Mouse (Mus musculus): ENCODE measurements around the gene Acp5. TPM values are rescaled to one million over a fixed set of nuclear protein-coding genes. Genes with fewer than 3 reads are reported as not detected.

Gene Acp5
- polyA plus RNA-seq, 1 experiment from 2014 or later, result 8.7 TPM

DNA sequence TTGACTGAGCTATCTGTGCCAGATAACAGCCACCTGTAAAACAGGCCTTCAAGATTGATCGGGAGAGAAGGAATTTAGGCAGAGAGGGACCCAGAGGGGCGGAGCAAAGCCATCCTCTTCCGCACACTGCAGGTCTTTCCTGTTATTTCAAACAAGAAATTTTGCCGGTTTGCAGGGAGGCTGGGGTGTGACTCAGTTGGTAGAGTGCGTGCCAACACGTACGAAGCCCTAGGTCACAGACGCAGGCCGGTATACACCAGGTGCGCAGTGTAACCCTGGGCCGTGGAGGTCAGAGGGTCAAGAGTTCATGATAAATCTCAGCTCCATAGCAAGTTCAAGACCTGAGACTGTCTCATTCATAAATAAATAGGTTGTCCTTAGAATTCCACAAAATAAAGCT is 3.3 kb downstream of the Acp5 start:
- 53% methylated on average over 11 of the region's 11 CpGs for WGBS

DNA sequence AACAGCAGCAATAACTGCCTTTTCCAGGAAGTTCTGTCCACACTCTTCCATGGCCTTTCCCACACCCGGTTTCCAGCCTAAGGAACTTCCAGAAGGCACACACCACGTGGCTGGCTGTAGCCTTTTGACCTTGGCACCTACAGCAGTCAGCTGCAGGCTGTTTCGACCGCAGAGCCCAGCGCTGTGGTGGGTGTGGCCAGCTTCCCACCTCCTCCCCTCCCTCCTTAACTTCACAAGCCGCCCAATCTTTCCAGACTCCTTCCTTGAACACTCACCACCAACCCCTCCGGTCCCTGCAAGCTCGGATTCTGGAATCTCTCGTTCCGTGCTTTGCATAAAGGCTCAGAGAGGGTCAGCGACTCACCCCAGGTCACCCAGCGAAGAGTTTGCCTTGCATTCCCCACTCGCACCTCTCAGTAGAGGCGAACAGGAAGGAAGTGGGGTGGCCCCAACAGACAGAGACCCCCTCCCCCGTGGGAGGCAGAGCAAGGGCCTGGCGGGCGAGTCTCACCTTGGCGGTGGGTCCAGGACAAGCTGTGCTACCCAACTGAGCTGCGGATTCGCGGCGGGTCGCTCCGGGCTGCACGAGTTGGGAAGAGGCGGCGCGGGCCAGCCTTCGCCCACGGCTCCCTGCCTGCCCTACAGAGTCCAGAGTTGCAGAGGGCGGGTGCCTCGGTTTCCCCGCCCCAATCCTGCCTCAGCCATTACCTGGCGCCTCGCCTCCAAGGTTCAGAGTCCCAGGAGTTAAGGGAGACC is 4.1 kb downstream of the Acp5 start:
- peak overlapping the region; percentile 40 for H3K4me3 ChIP-seq (ENCODE audit: low read length)
- ATAC-seq (replicated peaks; ENCODE audit: extremely low read depth, insufficient read depth, low FRiP score), result peak; percentile 33; the same call in 1 of the 2 replicates
- H3K27ac ChIP-seq (ENCODE audit: low read length), result no peak overlapping the region
- 1% methylated on average over 35 of the region's 35 CpGs for WGBS
- no peaks in the 10 kb centered on the region for H3K27me3 ChIP-seq (ENCODE audit: control insufficient read depth, insufficient read depth, low read length)
- peak overlapping the region; percentile 68 for H3K4me2 ChIP-seq (ENCODE audit: low read depth, low read length)
- no peaks in the 10 kb centered on the region for H3K9me3 ChIP-seq (replicated peaks; ENCODE audit: control insufficient read depth, low read length)
- peaks cover 7% of the 10 kb centered on the region; the same call in 1 of the 2 replicates for H3K4me1 ChIP-seq (ENCODE audit: control insufficient read depth, insufficient read depth, low read length)
- H3K9ac ChIP-seq (ENCODE audit: low read length), result peak overlapping the region; percentile 62
- no peaks in the 10 kb centered on the region for H3K36me3 ChIP-seq (ENCODE audit: control insufficient read depth, insufficient read depth)

More for the DNA sequence above, 3.3 kb downstream of the Acp5 start:
- ATAC-seq (replicated peaks; ENCODE audit: extremely low read depth, insufficient read depth, low FRiP score), result no peak
- Histone ChIP-seq H3K4me2 (ENCODE audit: low read depth, low read length) (peak overlapping the region; percentile 68), H3K27me3 (ENCODE audit: control insufficient read depth, insufficient read depth, low read length) (no peaks in the 10 kb centered on the region), H3K4me1 (ENCODE audit: control insufficient read depth, insufficient read depth, low read length) (peaks cover 7% of the 10 kb centered on the region; the same call in 1 of the 2 replicates), H3K4me3 (ENCODE audit: low read length) (peak overlapping the region; percentile 40), H3K36me3 (ENCODE audit: control insufficient read depth, insufficient read depth) (no peaks in the 10 kb centered on the region), H3K9ac (ENCODE audit: low read length) (no peak overlapping the region; the same call in 1 of the 2 replicates), H3K9me3 (replicated peaks; ENCODE audit: control insufficient read depth, low read length) (no peaks in the 10 kb centered on the region), H3K27ac (ENCODE audit: low read length) (no peak overlapping the region)

DNA sequence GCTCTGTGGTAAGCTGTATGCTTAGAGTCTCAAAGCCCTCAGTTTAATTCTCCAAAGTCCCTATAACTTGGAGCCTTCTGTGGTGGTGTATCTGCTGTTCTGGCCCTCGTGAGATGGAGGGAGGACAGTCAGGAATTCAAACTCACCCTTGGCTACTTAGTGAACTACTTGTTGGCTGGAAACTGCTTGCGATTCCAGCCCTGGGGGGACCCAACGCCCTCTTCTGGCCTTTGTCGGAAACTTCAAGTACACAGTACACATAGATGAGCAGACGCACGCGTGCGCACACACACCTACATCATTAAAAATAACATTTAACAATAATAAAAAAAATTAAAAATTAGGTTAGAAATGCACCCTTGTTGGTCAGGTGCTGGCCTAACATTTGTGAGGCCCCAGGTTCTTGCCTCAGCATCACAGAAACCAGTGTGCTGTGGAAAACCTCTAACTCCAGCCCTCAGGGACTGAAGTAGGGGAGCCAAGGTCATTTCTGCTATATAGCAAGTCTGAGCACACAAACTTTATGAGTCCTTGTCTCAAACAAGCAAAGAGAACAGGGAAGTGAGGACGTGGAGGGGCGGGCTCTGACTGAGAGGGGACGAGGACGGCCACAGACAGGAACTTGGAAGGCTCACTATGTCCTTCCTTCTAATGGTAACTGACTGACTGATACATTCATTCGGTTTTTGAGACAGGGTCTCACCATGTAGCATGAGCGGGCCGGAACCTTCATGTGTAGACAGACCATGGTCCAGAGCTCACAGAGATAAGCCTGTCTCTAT is 10.1 kb downstream of the Acp5 start:
- no peak for ATAC-seq (replicated peaks; ENCODE audit: extremely low read depth, insufficient read depth, low FRiP score)
- WGBS, result 85% methylated on average over 15 of the region's 15 CpGs
- H3K36me3 ChIP-seq (ENCODE audit: control insufficient read depth, insufficient read depth), result no peaks in the 10 kb centered on the region

DNA sequence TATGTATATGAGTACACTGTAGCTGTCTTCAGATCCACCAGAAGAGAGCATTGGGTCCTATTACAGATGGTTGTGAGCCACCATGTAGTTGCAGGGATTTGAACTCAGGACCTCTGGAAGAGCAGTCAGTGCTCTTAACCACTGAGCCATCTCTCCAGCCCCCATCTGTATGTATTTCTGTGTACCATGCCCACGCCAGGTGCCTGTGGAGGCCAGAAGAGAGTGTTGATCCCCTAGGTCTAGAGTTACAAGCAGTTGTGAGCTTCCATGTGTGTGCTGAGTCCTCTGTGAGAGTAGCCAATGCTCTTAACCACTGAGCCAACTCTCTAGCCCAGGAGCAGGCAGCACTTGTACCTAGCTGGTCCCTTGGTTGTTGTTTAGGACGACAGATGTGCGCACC is 11.3 kb downstream of the Acp5 start:
- WGBS, result 79% methylated on average over 3 of the region's 3 CpGs
- H3K36me3 ChIP-seq (ENCODE audit: control insufficient read depth, insufficient read depth), result no peaks in the 10 kb centered on the region
- H3K27me3 ChIP-seq (ENCODE audit: control insufficient read depth, insufficient read depth, low read length), result no peaks in the 10 kb centered on the region
- H3K9ac ChIP-seq (ENCODE audit: low read length), result no peak overlapping the region
- H3K4me3 ChIP-seq (ENCODE audit: low read length), result no peak overlapping the region
- no peaks in the 10 kb centered on the region for H3K9me3 ChIP-seq (replicated peaks; ENCODE audit: control insufficient read depth, low read length)
- H3K4me1 ChIP-seq (ENCODE audit: control insufficient read depth, insufficient read depth, low read length), result no peaks in the 10 kb centered on the region
- no peak overlapping the region for H3K27ac ChIP-seq (ENCODE audit: low read length)
- H3K4me2 ChIP-seq (ENCODE audit: low read depth, low read length), result no peak overlapping the region
- ATAC-seq (replicated peaks; ENCODE audit: extremely low read depth, insufficient read depth, low FRiP score), result no peak

More for the DNA sequence above, 10.1 kb downstream of the Acp5 start:
- no peak overlapping the region for H3K27ac ChIP-seq (ENCODE audit: low read length)
- no peaks in the 10 kb centered on the region for H3K27me3 ChIP-seq (ENCODE audit: control insufficient read depth, insufficient read depth, low read length)
- no peaks in the 10 kb centered on the region for H3K9me3 ChIP-seq (replicated peaks; ENCODE audit: control insufficient read depth, low read length)
- H3K4me1 ChIP-seq (ENCODE audit: control insufficient read depth, insufficient read depth, low read length), result no peaks in the 10 kb centered on the region
- H3K9ac ChIP-seq (ENCODE audit: low read length), result no peak overlapping the region
- no peak overlapping the region for H3K4me3 ChIP-seq (ENCODE audit: low read length)
- no peak overlapping the region for H3K4me2 ChIP-seq (ENCODE audit: low read depth, low read length)

DNA sequence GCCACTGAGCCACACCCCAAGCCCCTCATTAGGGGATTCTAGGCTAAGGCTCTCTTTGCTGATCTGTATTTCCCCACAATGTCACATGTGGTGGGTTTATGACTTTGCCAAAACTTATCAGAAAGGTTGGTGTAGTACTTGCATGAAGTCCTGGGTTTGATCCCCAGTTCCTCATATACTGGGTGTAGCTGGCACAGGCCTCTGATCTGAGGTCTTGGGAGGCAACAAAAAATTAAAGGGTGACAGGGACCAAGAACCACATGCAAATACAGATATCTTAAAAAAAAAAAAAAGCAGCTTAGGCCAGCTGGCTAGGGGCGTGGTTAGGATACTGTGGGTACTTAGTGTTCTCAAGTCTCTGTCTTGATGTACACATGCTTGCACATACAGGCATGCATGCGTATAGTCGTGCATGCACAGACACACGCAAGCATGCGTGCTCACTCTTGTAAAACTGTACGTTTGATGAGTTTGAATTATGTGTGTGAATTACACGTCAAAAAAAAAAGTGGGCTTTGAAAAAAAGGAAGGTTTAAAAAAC is 12.4 kb downstream of the Acp5 start:
- ATAC-seq (replicated peaks; ENCODE audit: extremely low read depth, insufficient read depth, low FRiP score), result no peak
- WGBS, result 76% methylated on average over 7 of the region's 7 CpGs
- no peak overlapping the region for H3K4me2 ChIP-seq (ENCODE audit: low read depth, low read length)

DNA sequence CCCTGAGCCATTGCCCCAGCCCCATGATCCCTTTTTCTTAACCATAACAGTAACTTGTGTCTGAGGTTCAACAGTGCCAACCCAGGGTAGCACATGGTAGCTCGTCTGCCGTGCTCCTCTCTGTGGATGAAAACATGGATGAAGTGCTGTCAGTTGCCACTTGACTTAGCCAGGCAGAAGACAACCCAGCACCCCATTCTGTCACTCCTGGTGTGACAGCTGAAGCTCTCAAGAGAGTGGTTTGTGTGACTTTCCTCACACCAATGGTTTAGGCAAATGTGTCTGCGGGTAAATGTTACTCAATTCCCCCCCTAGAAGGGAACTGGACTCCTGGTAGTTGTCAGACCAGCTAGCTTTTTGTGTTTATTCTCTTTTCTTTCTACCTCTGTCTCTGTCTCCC is 13.5 kb downstream of the Acp5 start:
- ATAC-seq (replicated peaks; ENCODE audit: extremely low read depth, insufficient read depth, low FRiP score), result no peak
- Histone ChIP-seq H3K27ac (ENCODE audit: low read length) (no peak overlapping the region), H3K9me3 (replicated peaks; ENCODE audit: control insufficient read depth, low read length) (no peaks in the 10 kb centered on the region), H3K4me2 (ENCODE audit: low read depth, low read length) (no peak overlapping the region), H3K36me3 (ENCODE audit: control insufficient read depth, insufficient read depth) (no peaks in the 10 kb centered on the region), H3K4me1 (ENCODE audit: control insufficient read depth, insufficient read depth, low read length) (peaks cover 6% of the 10 kb centered on the region), H3K27me3 (ENCODE audit: control insufficient read depth, insufficient read depth, low read length) (no peaks in the 10 kb centered on the region), H3K4me3 (ENCODE audit: low read length) (no peak overlapping the region), H3K9ac (ENCODE audit: low read length) (no peak overlapping the region)
- 52% methylated on average over 3 of the region's 3 CpGs for WGBS

More for the DNA sequence above, 12.4 kb downstream of the Acp5 start:
- no peaks in the 10 kb centered on the region for H3K9me3 ChIP-seq (replicated peaks; ENCODE audit: control insufficient read depth, low read length)
- H3K27me3 ChIP-seq (ENCODE audit: control insufficient read depth, insufficient read depth, low read length), result no peaks in the 10 kb centered on the region
- no peak overlapping the region for H3K27ac ChIP-seq (ENCODE audit: low read length)
- H3K4me3 ChIP-seq (ENCODE audit: low read length), result no peak overlapping the region
- no peaks in the 10 kb centered on the region for H3K36me3 ChIP-seq (ENCODE audit: control insufficient read depth, insufficient read depth)
- no peaks in the 10 kb centered on the region for H3K4me1 ChIP-seq (ENCODE audit: control insufficient read depth, insufficient read depth, low read length)
- no peak overlapping the region for H3K9ac ChIP-seq (ENCODE audit: low read length)

- Histone ChIP-seq H3K9me3 (replicated peaks; ENCODE audit: control insufficient read depth, low read length) (no peaks in the 10 kb centered on the region), H3K27ac (ENCODE audit: low read length) (no peak overlapping the region), H3K36me3 (ENCODE audit: control insufficient read depth, insufficient read depth) (no peaks in the 10 kb centered on the region), H3K4me3 (ENCODE audit: low read length) (no peak overlapping the region), H3K4me2 (ENCODE audit: low read depth, low read length) (no peak overlapping the region), H3K27me3 (ENCODE audit: control insufficient read depth, insufficient read depth, low read length) (no peaks in the 10 kb centered on the region), H3K4me1 (ENCODE audit: control insufficient read depth, insufficient read depth, low read length) (peaks cover 6% of the 10 kb centered on the region), H3K9ac (ENCODE audit: low read length) (no peak overlapping the region)
- no peak for ATAC-seq (replicated peaks; ENCODE audit: extremely low read depth, insufficient read depth, low FRiP score)
Measured at GRCm38 (mm10) chr9:22121545-22121944, 14.0 kb downstream of the Acp5 start.

- WGBS, result 87% methylated on average over 4 of the region's 4 CpGs
- H3K9me3 ChIP-seq (replicated peaks; ENCODE audit: control insufficient read depth, low read length), result no peaks in the 10 kb centered on the region
- no peaks in the 10 kb centered on the region for H3K36me3 ChIP-seq (ENCODE audit: control insufficient read depth, insufficient read depth)
- H3K9ac ChIP-seq (ENCODE audit: low read length), result no peak overlapping the region
- peaks cover 15% of the 10 kb centered on the region for H3K4me1 ChIP-seq (ENCODE audit: control insufficient read depth, insufficient read depth, low read length)
- H3K27me3 ChIP-seq (ENCODE audit: control insufficient read depth, insufficient read depth, low read length), result no peaks in the 10 kb centered on the region
- ATAC-seq (replicated peaks; ENCODE audit: extremely low read depth, insufficient read depth, low FRiP score), result no peak
- no peak overlapping the region for H3K27ac ChIP-seq (ENCODE audit: low read length)
- H3K4me3 ChIP-seq (ENCODE audit: low read length), result no peak overlapping the region
- no peak overlapping the region for H3K4me2 ChIP-seq (ENCODE audit: low read depth, low read length)
Measured at GRCm38 (mm10) chr9:22119543-22119942, 16.0 kb downstream of the Acp5 start.
